Mouse (Mus musculus) kidney, adult 2 months (tissue): ENCODE data around the gene Actr8. TPM values are rescaled to one million over a fixed set of nuclear protein-coding genes. Genes with fewer than 3 reads are reported as not detected.

Experiments used
- DNase-seq: peaks from one replicate; pipeline ENCODE4 v3.0.0; 2021
- H3K27ac ChIP-seq: fragments of 200-500 bp; 2 replicates; pipeline ENCODE4 v1.5.1; 2012; ENCODE audit warnings: low read depth, low read length, control low read depth, inconsistent platforms; ENCODE audit not compliant: insufficient read depth
- H3K27me3 ChIP-seq: fragments of 200-500 bp; replicated peaks from 2 replicates; pipeline ENCODE4 v1.6.1; 2012; ENCODE audit warnings: mild to moderate bottlenecking, moderate library complexity, low read length, inconsistent platforms; ENCODE audit not compliant: control insufficient read depth, insufficient read depth
- H3K36me3 ChIP-seq: fragments of 200-500 bp; 2 replicates; pipeline ENCODE4 v1.6.1; 2012; ENCODE audit warnings: mild to moderate bottlenecking, moderate library complexity, low read length, inconsistent platforms; ENCODE audit not compliant: control insufficient read depth, insufficient read depth
- H3K4me1 ChIP-seq: fragments of 200-500 bp; 2 replicates; pipeline ENCODE4 v1.6.1; 2011; ENCODE audit warnings: low read length; ENCODE audit not compliant: control insufficient read depth, insufficient read depth
- H3K4me3 ChIP-seq: fragments of 200-500 bp; 2 replicates; pipeline ENCODE4 v1.5.1; 2011; ENCODE audit warnings: mild to moderate bottlenecking, low read depth, low read length, control low read depth; ENCODE audit not compliant: insufficient read depth
- CTCF ChIP-seq: fragments of 200-500 bp; conservative IDR thresholded peaks from 2 replicates; pipeline ENCODE4 v1.5.1; 2011; ENCODE audit warnings: low read depth, mild to moderate bottlenecking, control low read depth, low read length, moderate library complexity, mixed read lengths; ENCODE audit not compliant: insufficient read depth, insufficient read length
- POLR2A ChIP-seq: fragments of 200-500 bp; IDR thresholded peaks from one replicate; pipeline ENCODE4 v1.6.1; 2011; ENCODE audit warnings: low read depth, low read length, control low read depth
- WGBS: fragments of 180-500 bp; shearing (Covaris S2); methylation state at CpG from one replicate; pipeline ENCODE4 v1.1.7; 2018; 5-methylcytosine and 5-hydroxymethylcytosine counted together
- polyA plus RNA-seq: library from polyadenylated mRNA; depleted of rRNA; stranded (reverse); fragments of >200 nt; gene quantifications from 2 replicates; pipeline ENCODE4 v1.2.3, GENCODE M21; 2012

The Actr8 gene
- polyA plus RNA-seq, 1 experiment: 22.2 TPM

- DNase-seq: no peak
- Histone ChIP-seq H3K36me3 (peaks cover 6% of the 10 kb centered on the region), H3K4me1 (peaks cover 7% of the 10 kb centered on the region; the same call in 1 of the 2 replicates), H3K27me3 (no peaks in the 10 kb centered on the region), H3K27ac (no peak overlapping the region), H3K4me3 (no peak overlapping the region)
- TF ChIP-seq POLR2A (no peak), CTCF (no peak)
- WGBS: 88% methylated on average over 5 of the region's 5 CpGs
Measured at GRCm38 (mm10) chr14:29971993-29972392, 6.1 kb upstream of the Actr8 start.

GRCm38 (mm10) chr14:29976927-29977326 is 1.2 kb upstream of the Actr8 start:
- H3K4me1 ChIP-seq: peaks cover 2% of the 10 kb centered on the region; the same call in 1 of the 2 replicates
- no peak for DNase-seq
- H3K4me3 ChIP-seq: no peak overlapping the region
- no peak for TF ChIP-seq POLR2A
- TF ChIP-seq CTCF: no peak
- 96% methylated on average over 6 of the region's 6 CpGs for WGBS
- H3K27me3 ChIP-seq: no peaks in the 10 kb centered on the region
- peaks cover 4% of the 10 kb centered on the region for H3K36me3 ChIP-seq
- H3K27ac ChIP-seq: no peak overlapping the region

GRCm38 (mm10) chr14:29980447-29981205 is 2.5 kb downstream of the Actr8 start:
- WGBS: 91% methylated on average over 10 of the region's 10 CpGs
- Histone ChIP-seq H3K36me3 (peaks cover 4% of the 10 kb centered on the region; the same call in 1 of the 2 replicates), H3K27ac (no peak overlapping the region)

GRCm38 (mm10) chr14:29986096-29986495 is 8.0 kb downstream of the Actr8 start:
- peaks cover 13% of the 10 kb centered on the region for H3K36me3 ChIP-seq
- no peak overlapping the region for H3K4me3 ChIP-seq
- no peak for DNase-seq
- TF ChIP-seq POLR2A (no peak), CTCF (no peak)
- 95% methylated on average over 4 of the region's 4 CpGs for WGBS
- H3K27ac ChIP-seq: no peak overlapping the region
- H3K4me1 ChIP-seq: peaks cover 3% of the 10 kb centered on the region; the same call in 1 of the 2 replicates
- H3K27me3 ChIP-seq: no peaks in the 10 kb centered on the region

More at GRCm38 (mm10) chr14:29980447-29981205, 2.5 kb downstream of the Actr8 start:
- TF ChIP-seq CTCF (peak; percentile 63), POLR2A (no peak)
- DNase-seq: peak; percentile 63
- Histone ChIP-seq H3K27me3 (no peaks in the 10 kb centered on the region), H3K4me3 (no peak overlapping the region), H3K4me1 (peaks cover 2% of the 10 kb centered on the region; the same call in 1 of the 2 replicates)

GRCm38 (mm10) chr14:29987276-29987675 is 9.1 kb downstream of the Actr8 start:
- no peak for DNase-seq
- Histone ChIP-seq H3K27me3 (no peaks in the 10 kb centered on the region), H3K27ac (no peak overlapping the region; the same call in 1 of the 2 replicates), H3K4me3 (no peak overlapping the region), H3K36me3 (peaks cover 11% of the 10 kb centered on the region), H3K4me1 (peaks cover 3% of the 10 kb centered on the region; the same call in 1 of the 2 replicates)
- 74% methylated on average over 6 of the region's 6 CpGs for WGBS
- TF ChIP-seq POLR2A: no peak
- TF ChIP-seq CTCF: no peak

- H3K27me3 ChIP-seq: no peaks in the 10 kb centered on the region
- no peak overlapping the region; the same call in 1 of the 2 replicates for H3K27ac ChIP-seq
- peaks cover 3% of the 10 kb centered on the region; the same call in 1 of the 2 replicates for H3K4me1 ChIP-seq
- peaks cover 11% of the 10 kb centered on the region for H3K36me3 ChIP-seq
- no peak for TF ChIP-seq CTCF
- TF ChIP-seq POLR2A: no peak
- H3K4me3 ChIP-seq: no peak overlapping the region
- 61% methylated on average over 9 of the region's 9 CpGs for WGBS
- peak; percentile 57 for DNase-seq
Measured at GRCm38 (mm10) chr14:29987739-29988138, 9.6 kb downstream of the Actr8 start.

GRCm38 (mm10) chr14:29988337-29988736 is 10.2 kb downstream of the Actr8 start:
- Histone ChIP-seq H3K4me3 (no peak overlapping the region), H3K4me1 (peaks cover 3% of the 10 kb centered on the region; the same call in 1 of the 2 replicates), H3K27me3 (no peaks in the 10 kb centered on the region), H3K36me3 (peaks cover 11% of the 10 kb centered on the region), H3K27ac (no peak overlapping the region; the same call in 1 of the 2 replicates)
- peak; percentile 55 for DNase-seq
- WGBS: 61% methylated on average over 4 of the region's 4 CpGs
- TF ChIP-seq CTCF (no peak), POLR2A (no peak)
